In the genomic region with DNA sequence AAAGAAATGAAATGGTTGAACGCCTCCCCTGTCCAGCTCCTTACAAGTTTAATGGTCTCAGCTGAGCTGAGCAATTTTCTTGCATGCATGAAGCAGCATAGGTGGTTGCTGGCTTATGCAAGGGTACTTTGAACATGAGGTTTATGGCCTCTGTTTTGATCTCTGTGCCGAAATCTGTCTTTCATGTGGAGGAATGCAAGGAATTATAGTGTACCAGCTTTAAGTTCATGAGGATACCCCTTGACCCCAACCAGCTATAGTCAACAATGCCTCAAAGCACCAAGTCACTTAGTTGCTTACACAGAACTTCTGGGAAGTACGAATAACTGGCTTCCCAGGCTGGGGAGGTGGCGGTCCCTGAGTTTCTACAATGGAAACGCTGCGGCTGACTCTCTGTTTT, we compare ENCODE assay signal across 17 mouse cellular contexts.
A peak's percentile ranks its signal among the peaks of the same experiment; 100 is the strongest.
DNase-seq lines count a peak whose midpoint lies in the region; ATAC-seq and TF ChIP-seq lines count a peak whose summit lies in the region.
"Had no signal": no experiment of that assay in that cellular context is flagged by ENCODE, and none has a peak within 500 bp of the region (broad histone marks: within the 10 kb centered on the region; RNA-seq: fewer than 3 reads in every experiment).

No protein-coding gene starts in this region.

- DNase-seq in kidney, adult 2 months, result no peak
- DNase-seq in kidney, adult 18-20 months, result no peak
- DNase-seq in lung, embryonic 14.5 days, result peak; percentile 5
- no peak for DNase-seq in lung, postnatal 14 days
- DNase-seq in left cerebral cortex, adult 11 months (ENCODE audit: low spot score), result no peak
- DNase-seq in adrenal gland, postnatal 10 days, result no peak
- DNase-seq: adrenal gland, adult 2 months; cerebellum, postnatal 14 days; gastrocnemius, postnatal 25 days; lung, postnatal 10 days; thymus, postnatal 4 days had no signal

- peaks cover 6% of the 10 kb centered on the region; the same call in 1 of the 2 replicates for H3K36me3 ChIP-seq in kidney, adult 2 months (ENCODE audit: control insufficient read depth, insufficient read depth, low read length)
- no peaks in the 10 kb centered on the region for H3K36me3 ChIP-seq in lung, embryonic 14.5 days (ENCODE audit: insufficient read depth)
- no peaks in the 10 kb centered on the region for H3K36me3 ChIP-seq in liver, embryonic 15.5 days (replicated peaks)
- H3K36me3 ChIP-seq in stomach, embryonic 16.5 days (ENCODE audit: control insufficient read depth, insufficient read depth, low read length), result no peaks in the 10 kb centered on the region
- H3K36me3 ChIP-seq: midbrain, embryonic 10.5 days; neural tube, embryonic 12.5 days had no signal

- H3K4me1 ChIP-seq in kidney, adult 2 months (ENCODE audit: control insufficient read depth, insufficient read depth, low read length), result peaks cover 25% of the 10 kb centered on the region
- no peaks in the 10 kb centered on the region for H3K4me1 ChIP-seq in lung, embryonic 14.5 days (ENCODE audit: insufficient read depth)
- H3K4me1 ChIP-seq in liver, embryonic 15.5 days (replicated peaks), result 0 out of 2 replicates have a peak, but pooled peaks cover 2% of the 10 kb centered on the region
- no peaks in the 10 kb centered on the region for H3K4me1 ChIP-seq in stomach, embryonic 16.5 days (ENCODE audit: control insufficient read depth, insufficient read depth, low read length)
- H3K4me1 ChIP-seq: midbrain, embryonic 10.5 days; neural tube, embryonic 12.5 days had no signal

- ATAC-seq in lung, embryonic 14.5 days (ENCODE audit: insufficient read depth), result peak; percentile 16; the same call in 1 of the 2 replicates
- peak; percentile 27; the same call in 1 of the 2 replicates for ATAC-seq in liver, embryonic 15.5 days (ENCODE audit: insufficient read depth)
- ATAC-seq in stomach, embryonic 16.5 days (ENCODE audit: insufficient read depth, low FRiP score), result peak; percentile 12

- H3K4me2 ChIP-seq in lung, embryonic 14.5 days, result no peak overlapping the region
- no peak overlapping the region for H3K4me2 ChIP-seq in liver, embryonic 15.5 days
- H3K4me2 ChIP-seq in stomach, embryonic 16.5 days (ENCODE audit: low read depth, low read length), result peak overlapping the region; percentile 14; the same call in 1 of the 2 replicates
- H3K4me2 ChIP-seq: heart, embryonic 11.5 days; hindbrain, embryonic 14.5 days; neural tube, embryonic 12.5 days had no signal

- no peak overlapping the region for H3K9ac ChIP-seq in lung, embryonic 14.5 days
- H3K9ac ChIP-seq in liver, embryonic 15.5 days, result no peak overlapping the region
- no peak overlapping the region for H3K9ac ChIP-seq in stomach, embryonic 16.5 days (ENCODE audit: low read length)
- H3K9ac ChIP-seq: hindbrain, embryonic 14.5 days; neural tube, embryonic 12.5 days had no signal

- TF ChIP-seq CTCF in kidney, adult 2 months (conservative IDR thresholded peaks at IDR 0.05; ENCODE audit: insufficient read depth, insufficient read length, low read depth, low read length), result no peak
- TF ChIP-seq CTCF in lung, embryonic 14.5 days (IDR thresholded peaks at IDR 0.05; ENCODE audit: low read depth), result no peak

- TF ChIP-seq POLR2A in kidney, adult 2 months (IDR thresholded peaks at IDR 0.05; ENCODE audit: low read depth, low read length), result no peak

- H3K27ac ChIP-seq in kidney, adult 2 months (ENCODE audit: insufficient read depth, low read depth, low read length), result peak overlapping the region; percentile 77
- peak overlapping the region; percentile 61; the same call in 1 of the 2 replicates for H3K27ac ChIP-seq in lung, embryonic 14.5 days (ENCODE audit: low read depth)
- peak overlapping the region; percentile 48 for H3K27ac ChIP-seq in liver, embryonic 15.5 days (replicated peaks)
- peak overlapping the region; percentile 78 for H3K27ac ChIP-seq in stomach, embryonic 16.5 days (ENCODE audit: low read length)
- H3K27ac ChIP-seq: hindbrain, embryonic 14.5 days; midbrain, embryonic 10.5 days; neural tube, embryonic 12.5 days had no signal

- WGBS in kidney, adult 2 months, result 39% methylated on average over 6 of the region's 6 CpGs
- 55% methylated on average over 6 of the region's 6 CpGs for WGBS in lung, embryonic 14.5 days
- 53% methylated on average over 6 of the region's 6 CpGs for WGBS in liver, embryonic 15.5 days (ENCODE audit: insufficient replicate concordance)
- 56% methylated on average over 6 of the region's 6 CpGs for WGBS in stomach, embryonic 16.5 days

- H3K27me3 ChIP-seq in kidney, adult 2 months (replicated peaks; ENCODE audit: control insufficient read depth, insufficient read depth, low read length), result no peaks in the 10 kb centered on the region
- no peaks in the 10 kb centered on the region for H3K27me3 ChIP-seq in lung, embryonic 14.5 days (ENCODE audit: insufficient read depth, low read length)
- no peaks in the 10 kb centered on the region for H3K27me3 ChIP-seq in liver, embryonic 15.5 days
- no peaks in the 10 kb centered on the region for H3K27me3 ChIP-seq in stomach, embryonic 16.5 days (ENCODE audit: control insufficient read depth, insufficient read depth, low read length)
- H3K27me3 ChIP-seq: neural tube, embryonic 12.5 days had no signal

- H3K4me3 ChIP-seq in kidney, adult 2 months (ENCODE audit: insufficient read depth, low read depth, low read length), result no peak overlapping the region
- no peak overlapping the region for H3K4me3 ChIP-seq in lung, embryonic 14.5 days (ENCODE audit: low read depth, low read length)
- no peak overlapping the region for H3K4me3 ChIP-seq in liver, embryonic 15.5 days (replicated peaks)
- H3K4me3 ChIP-seq in stomach, embryonic 16.5 days (replicated peaks; ENCODE audit: low read length), result no peak overlapping the region
- H3K4me3 ChIP-seq: midbrain, embryonic 10.5 days; neural tube, embryonic 12.5 days had no signal

- no peaks in the 10 kb centered on the region for H3K9me3 ChIP-seq in lung, embryonic 14.5 days (ENCODE audit: low read depth, low read length)
- no peaks in the 10 kb centered on the region for H3K9me3 ChIP-seq in liver, embryonic 15.5 days (replicated peaks)
- no peaks in the 10 kb centered on the region for H3K9me3 ChIP-seq in stomach, embryonic 16.5 days (replicated peaks; ENCODE audit: control insufficient read depth, low read length)
- H3K9me3 ChIP-seq: midbrain, embryonic 10.5 days; neural tube, embryonic 12.5 days had no signal
